Mouse (Mus musculus): ENCODE data around the gene Slc39a5. TPM values are rescaled to one million over a fixed set of nuclear protein-coding genes. Genes with fewer than 3 reads are reported as not detected.

Gene Slc39a5
- total RNA-seq, 2 experiments from 2014 or later: 0.29 TPM; not detected in 1

GRCm38 (mm10) chr10:128429052-128429451 lies 28.0 kb upstream of the Slc39a5 start:
- Histone ChIP-seq H3K4me3 (no peak overlapping the region), H3K27ac (no peak overlapping the region)
- TF ChIP-seq CTCF (conservative IDR thresholded peaks at IDR 0.05): no peak
- no peak for DNase-seq (ENCODE audit: low spot score in 2 of 2)

GRCm38 (mm10) chr10:128425260-128425659 lies 24.2 kb upstream of the Slc39a5 start:
- Histone ChIP-seq H3K27ac (no peak overlapping the region), H3K4me3 (no peak overlapping the region)
- DNase-seq (ENCODE audit: low spot score in 2 of 2): no peak
- TF ChIP-seq CTCF (conservative IDR thresholded peaks at IDR 0.05): no peak

GRCm38 (mm10) chr10:128424604-128425003 lies 23.6 kb upstream of the Slc39a5 start:
- DNase-seq (ENCODE audit: low spot score in 2 of 2): no peak
- Histone ChIP-seq H3K27ac (no peak overlapping the region), H3K4me3 (no peak overlapping the region)
- TF ChIP-seq CTCF (conservative IDR thresholded peaks at IDR 0.05): no peak

DNA sequence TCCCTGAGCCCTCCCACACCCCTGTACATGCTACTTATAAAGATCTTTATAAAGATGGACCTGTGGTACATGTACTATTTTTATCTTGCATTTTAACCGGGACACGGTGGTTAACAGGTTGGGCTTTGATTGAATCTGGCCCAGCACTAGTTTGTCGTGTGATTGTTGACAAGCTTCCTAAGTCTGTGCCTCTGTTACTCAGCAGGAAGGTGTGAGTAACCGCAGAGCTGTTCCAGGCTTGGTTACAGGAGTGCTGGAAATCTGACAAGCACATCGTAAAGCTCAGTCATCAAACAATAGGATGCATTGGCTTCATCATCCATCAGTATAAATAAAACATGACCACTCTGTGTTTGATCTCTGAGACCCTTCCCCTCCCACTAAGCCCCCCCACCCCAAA lies 21.4 kb upstream of the Slc39a5 start:
- no peak for DNase-seq (ENCODE audit: low spot score in 2 of 2)
- no peak overlapping the region for H3K27ac ChIP-seq
- TF ChIP-seq CTCF (conservative IDR thresholded peaks at IDR 0.05): no peak
- no peak overlapping the region for H3K4me3 ChIP-seq

GRCm38 (mm10) chr10:128414848-128415247 lies 13.8 kb upstream of the Slc39a5 start:
- no peak for TF ChIP-seq CTCF (conservative IDR thresholded peaks at IDR 0.05)
- Histone ChIP-seq H3K4me3 (no peak overlapping the region), H3K27ac (no peak overlapping the region)
- DNase-seq (ENCODE audit: low spot score in 2 of 2): no peak

- Histone ChIP-seq H3K27ac (peak overlapping the region; percentile 96; the same call in 1 of the 2 replicates), H3K4me3 (peak overlapping the region; percentile 93; the same call in 1 of the 2 replicates)
- no peak for DNase-seq (ENCODE audit: low spot score in 2 of 2)
- TF ChIP-seq CTCF (conservative IDR thresholded peaks at IDR 0.05): no peak
Measured at GRCm38 (mm10) chr10:128413076-128413475, 12.0 kb upstream of the Slc39a5 start.

- TF ChIP-seq CTCF (conservative IDR thresholded peaks at IDR 0.05): no peak
- Histone ChIP-seq H3K27ac (peak overlapping the region; percentile 96), H3K4me3 (peak overlapping the region; percentile 93)
- DNase-seq (ENCODE audit: low spot score in 2 of 2): no peak
Measured at GRCm38 (mm10) chr10:128412558-128412957, 11.5 kb upstream of the Slc39a5 start.

GRCm38 (mm10) chr10:128412055-128412381 lies 11.0 kb upstream of the Slc39a5 start:
- peak overlapping the region; percentile 93 for H3K4me3 ChIP-seq
- no peak for DNase-seq (ENCODE audit: low spot score in 2 of 2)
- TF ChIP-seq CTCF (conservative IDR thresholded peaks at IDR 0.05): no peak
- peak overlapping the region; percentile 96 for H3K27ac ChIP-seq

DNA sequence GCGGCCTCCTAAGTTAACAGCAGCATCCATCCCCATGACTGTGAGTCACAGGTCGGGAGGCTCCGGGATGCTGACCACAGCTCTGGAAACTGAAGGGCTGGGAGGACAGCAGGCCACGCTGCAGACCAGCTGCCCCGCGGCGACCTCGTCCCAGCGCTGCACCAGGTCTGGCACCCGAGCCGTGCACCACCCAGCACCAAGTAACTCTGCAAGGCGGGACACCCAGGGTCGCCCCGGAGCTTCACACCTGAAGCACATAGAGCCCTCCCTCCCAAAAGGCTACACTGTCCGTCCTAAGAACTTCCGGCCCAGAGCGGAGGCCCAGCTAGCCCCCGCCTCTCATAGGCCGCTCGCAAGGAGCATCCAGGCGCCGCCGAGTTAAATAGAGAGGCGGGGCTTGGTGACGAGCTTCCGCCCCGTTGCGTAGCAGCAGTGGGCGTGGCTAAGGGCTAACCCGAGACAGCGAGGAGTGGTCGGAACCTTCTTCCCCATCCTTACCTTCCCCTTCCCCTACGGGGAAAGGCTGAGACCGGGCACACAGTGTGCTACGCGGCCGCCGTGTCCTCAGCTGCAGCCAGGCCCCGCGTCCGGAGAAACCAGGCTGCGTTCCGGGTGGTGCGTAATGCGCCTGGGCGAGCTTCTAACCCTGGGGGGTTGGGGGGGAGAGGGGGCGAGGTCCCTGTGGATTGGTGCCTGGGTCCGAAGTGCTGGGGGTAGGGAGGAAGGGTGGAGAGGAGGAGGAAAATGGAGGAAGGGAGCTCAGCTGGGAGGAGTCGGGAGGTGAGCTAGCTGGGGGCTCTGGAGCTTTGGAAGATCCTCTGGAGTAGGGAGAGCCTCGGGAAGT lies 10.4 kb upstream of the Slc39a5 start, which contains the start of the genes Nabp2 and Rnf41:
Gene Nabp2, minus strand, starts transcription at position 282 of the 844 bp plus-strand sequence.
Gene Rnf41, plus strand, starts transcription at position 447 of the 844 bp plus-strand sequence.
- 0 out of 2 replicates have a peak, but pooled peaks have one; percentile 2 for TF ChIP-seq CTCF (conservative IDR thresholded peaks at IDR 0.05)
- peak within 1 kb of the TSS; percentile 93 for H3K4me3 ChIP-seq
- H3K27ac ChIP-seq: peak within 1 kb of the TSS; percentile 96
- DNase-seq (ENCODE audit: low spot score in 2 of 2): peak; percentile 95 to 96

DNA sequence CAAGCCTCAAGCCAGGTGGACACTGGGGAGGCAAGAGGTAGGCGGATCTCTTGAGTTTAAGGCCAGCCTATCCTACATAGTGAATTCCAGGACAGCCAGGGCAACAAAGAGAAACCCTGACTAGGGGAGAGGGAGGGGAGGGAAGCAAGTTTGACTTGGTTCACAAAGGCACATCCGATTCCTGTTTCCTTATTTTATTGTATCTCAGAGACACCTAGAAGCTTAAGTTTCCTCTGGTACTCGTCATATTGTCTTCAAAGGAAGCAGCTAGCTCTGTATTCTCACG lies 9.5 kb upstream of the Slc39a5 start:
- DNase-seq (ENCODE audit: low spot score in 2 of 2): no peak
- no peak for TF ChIP-seq CTCF (conservative IDR thresholded peaks at IDR 0.05)
- peak overlapping the region; percentile 93 for H3K4me3 ChIP-seq
- H3K27ac ChIP-seq: peak overlapping the region; percentile 96

- peak; percentile 87 for TF ChIP-seq CTCF (conservative IDR thresholded peaks at IDR 0.05)
- H3K4me3 ChIP-seq: peak overlapping the region; percentile 97
- DNase-seq (ENCODE audit: low spot score in 2 of 2): peak; percentile 98 to 99
- H3K27ac ChIP-seq: peak overlapping the region; percentile 96
Measured at GRCm38 (mm10) chr10:128409692-128410559, 8.9 kb upstream of the Slc39a5 start.

GRCm38 (mm10) chr10:128408591-128409535 lies 7.8 kb upstream of the Slc39a5 start:
- H3K4me3 ChIP-seq: peak overlapping the region; percentile 97
- peak; percentile 32 to 57 for DNase-seq (ENCODE audit: low spot score in 2 of 2)
- 0 out of 2 replicates have a peak, but pooled peaks have one; percentile 3 for TF ChIP-seq CTCF (conservative IDR thresholded peaks at IDR 0.05)
- H3K27ac ChIP-seq: peak overlapping the region; percentile 96
